Mouse (Mus musculus) brain, embryonic 14.5 days (tissue): ENCODE data around the gene Pi4ka.

ENCODE experiments used
- CTCF ChIP-seq: fragments of 200-500 bp; IDR thresholded peaks from 2 replicates; pipeline ENCODE4 v1.5.1; 2012; ENCODE audit warnings: inconsistent platforms, mild to moderate bottlenecking, moderate library complexity, borderline replicate concordance; ENCODE audit not compliant: insufficient read depth, insufficient read length; ENCODE audit errors: extremely low read depth
- POLR2A ChIP-seq: fragments of 200-500 bp; IDR thresholded peaks from 2 replicates; pipeline ENCODE4 v1.6.1; 2012; ENCODE audit warnings: mild to moderate bottlenecking, inconsistent platforms, borderline replicate concordance; ENCODE audit not compliant: poor library complexity, insufficient read depth, insufficient read length, severe bottlenecking; ENCODE audit errors: extremely low read depth

DNA sequence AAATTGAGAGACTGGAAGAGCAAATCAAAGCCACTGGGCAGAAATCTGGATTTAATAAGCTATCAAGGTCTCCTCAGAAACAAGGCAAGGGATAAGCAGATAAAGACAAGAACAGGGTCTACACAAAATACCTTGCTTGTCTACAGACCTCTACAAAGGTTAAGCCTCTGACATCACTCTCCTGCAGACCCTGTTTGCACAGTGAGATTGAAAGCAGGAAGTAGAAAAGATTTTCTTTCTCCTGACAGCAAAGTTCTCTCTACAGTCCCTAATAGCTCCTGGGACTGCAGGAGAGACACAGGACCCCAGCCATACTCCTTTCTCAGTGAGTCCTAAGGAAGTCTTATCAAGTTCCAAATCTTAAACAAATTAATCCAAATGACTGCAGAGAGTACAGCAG, 71.5 kb downstream of the Pi4ka start:
- TF ChIP-seq CTCF (no peak), POLR2A (no peak)
